Mouse (Mus musculus): ENCODE measurements at regions not wholly inside any gene's neighbourhood (a gene's known extent, or its start where the extent isn't known, plus 50 kb on each side); places are given as distances from the start of the nearest gene placed in this dataset.

DNA sequence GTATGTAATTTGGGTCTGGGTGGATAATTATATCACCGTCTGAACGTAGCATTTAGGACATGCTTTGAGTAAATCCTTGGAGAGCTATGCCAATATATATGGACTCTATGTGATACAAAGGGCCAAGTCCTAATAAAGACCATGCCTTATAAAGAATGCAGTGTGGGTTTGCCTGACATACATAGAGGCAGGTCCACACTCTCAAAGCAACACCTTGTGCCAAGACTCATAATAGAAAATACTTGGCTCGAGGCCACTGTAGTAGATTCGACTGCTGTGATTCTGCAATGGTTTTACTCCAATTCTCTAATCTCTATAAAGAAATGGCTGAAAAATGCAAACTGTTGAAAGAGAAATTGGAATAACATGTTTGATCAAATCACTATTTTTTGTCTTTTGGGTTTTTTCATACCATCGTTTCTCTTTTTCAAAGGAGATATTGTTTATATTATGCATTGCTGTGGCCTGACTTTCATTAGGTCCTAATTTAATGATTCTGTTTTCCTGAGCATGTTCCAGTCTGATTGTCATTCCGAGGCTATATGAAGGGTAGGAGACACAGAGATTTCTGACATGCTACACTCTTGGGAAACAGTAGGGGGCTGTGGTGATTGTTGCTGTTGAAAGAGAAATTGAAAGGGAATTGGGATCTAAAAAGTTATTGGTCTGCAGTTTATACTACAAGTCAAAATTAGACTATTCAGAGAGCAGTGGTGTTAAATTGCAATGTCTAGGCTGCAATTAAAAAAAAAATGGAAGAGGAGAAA lies 884.7 kb downstream of the Ttll7 start:
- TF ChIP-seq CTCF (IDR thresholded peaks at IDR 0.05; ENCODE audit: borderline replicate concordance, insufficient read depth, low read depth, low read length), result no peak
- TF ChIP-seq POLR2A (IDR thresholded peaks at IDR 0.05; ENCODE audit: borderline replicate concordance, insufficient read depth, low read length), result no peak

Measured in cerebellum, adult 2 months (tissue).